Mouse (Mus musculus): ENCODE measurements around the gene Tspan8.

- TF ChIP-seq CTCF (IDR thresholded peaks at IDR 0.05; ENCODE audit: insufficient read depth, low read depth, low read length) (no peak), POLR2A (IDR thresholded peaks at IDR 0.05; ENCODE audit: insufficient read depth, low read depth, low read length) (no peak)
Measured at GRCm38 (mm10) chr10:115783232-115783631, 33.4 kb upstream of the Tspan8 start.

All from olfactory bulb, adult 2 months (tissue).